Mouse (Mus musculus) limb, embryonic 11.5 days (tissue): ENCODE measurements around the gene Atp8a2. TPM values are rescaled to one million over a fixed set of nuclear protein-coding genes. Genes with fewer than 3 reads are reported as not detected.

Experiments
- ATAC-seq: fragments of 200-750 bp; cut with Nextera tagmentation; 2 replicates; pipeline ENCODE4 v1.8.0; 2017; ENCODE audit warnings: low read depth; ENCODE audit not compliant: insufficient number of reproducible peaks, low FRiP score, low TSS enrichment
- DNase-seq: peaks from one replicate; pipeline ENCODE4 v3.0.0-alpha.2; 2015; ENCODE audit warnings: low spot score
- H3K27ac ChIP-seq: fragments of 300-500 bp; sonication (generic); replicated peaks from 2 replicates; pipeline ENCODE4 v1.5.1; 2014; ENCODE audit warnings: low read depth, mild to moderate bottlenecking, low read length
- H3K27me3 ChIP-seq: fragments of 300-500 bp; sonication (generic); 2 replicates; pipeline ENCODE4 v1.6.1; 2014; ENCODE audit warnings: mild to moderate bottlenecking, low read length, mixed read lengths; ENCODE audit not compliant: control insufficient read depth, insufficient read depth
- H3K36me3 ChIP-seq: fragments of 300-500 bp; sonication (generic); 2 replicates; pipeline ENCODE4 v1.6.1; 2014; ENCODE audit warnings: mild to moderate bottlenecking, low read length, moderate library complexity, mixed read lengths; ENCODE audit not compliant: control insufficient read depth, insufficient read depth
- H3K4me1 ChIP-seq: fragments of 300-500 bp; sonication (generic); 2 replicates; pipeline ENCODE4 v1.6.1; 2014; ENCODE audit warnings: low read length, mixed read lengths; ENCODE audit not compliant: control insufficient read depth, insufficient read depth
- H3K4me2 ChIP-seq: fragments of 300-500 bp; sonication (generic); 2 replicates; pipeline ENCODE4 v1.6.1; 2014; ENCODE audit warnings: low read depth, mild to moderate bottlenecking, moderate library complexity; ENCODE audit not compliant: severe bottlenecking
- H3K4me3 ChIP-seq: fragments of 300-500 bp; sonication (generic); 2 replicates; pipeline ENCODE4 v1.5.1; 2014; ENCODE audit warnings: low read depth, low read length
- H3K9ac ChIP-seq: fragments of 300-500 bp; sonication (generic); 2 replicates; pipeline ENCODE4 v1.6.1; 2014; ENCODE audit warnings: mild to moderate bottlenecking, low read length
- H3K9me3 ChIP-seq: fragments of 300-500 bp; sonication (generic); 2 replicates; pipeline ENCODE4 v1.6.1; 2016; ENCODE audit warnings: low read length; ENCODE audit not compliant: control insufficient read depth
- WGBS: fragments of 180-500 bp; shearing (Covaris S2); extraction: QIAGEN DNeasy Blood & Tissue Kit; methylation state at CpG from one replicate; pipeline ENCODE4 v1.1.7; 2014; 5-methylcytosine and 5-hydroxymethylcytosine counted together
- polyA plus RNA-seq: library from polyadenylated mRNA; unstranded; fragments of >200 nt; fragmentation: Nextera tagmentation; extraction: Ambion mirVana; gene quantifications from 2 replicates; pipeline ENCODE4 v1.2.1, GENCODE M21; 2014

The Atp8a2 gene
- polyA plus RNA-seq, result 2.7 and 3.5 TPM in 2 replicates

- Histone ChIP-seq H3K36me3 (no peaks in the 10 kb centered on the region), H3K9ac (no peak within 1 kb of the TSS), H3K4me2 (no peak within 1 kb of the TSS), H3K4me3 (no peak within 1 kb of the TSS), H3K9me3 (no peaks in the 10 kb centered on the region), H3K27ac (no peak within 1 kb of the TSS), H3K27me3 (no peaks in the 10 kb centered on the region), H3K4me1 (no peaks in the 10 kb centered on the region)
- WGBS, result 81% methylated on average over 7 of the region's 7 CpGs
- DNase-seq, result no peak
- ATAC-seq, result no peak
Measured at GRCm38 (mm10) chr14:60196884-60197283, at the start of gene Atp8a2. Gene Atp8a2, minus strand, starts transcription at chr14:60197179.

GRCm38 (mm10) chr14:60238551-60238950, 41.6 kb upstream of the Atp8a2 start:
- H3K36me3 ChIP-seq, result peaks cover 11% of the 10 kb centered on the region
- 81% methylated on average over 3 of the region's 3 CpGs for whole genome bisulfite sequencing
- H3K4me2 ChIP-seq, result no peak overlapping the region
- no peak for DNase-seq
- no peak overlapping the region for H3K9ac ChIP-seq
- H3K9me3 ChIP-seq, result no peaks in the 10 kb centered on the region
- H3K27me3 ChIP-seq, result no peaks in the 10 kb centered on the region
- H3K4me3 ChIP-seq, result no peak overlapping the region
- no peaks in the 10 kb centered on the region for H3K4me1 ChIP-seq
- no peak for ATAC-seq
- H3K27ac ChIP-seq, result no peak overlapping the region

- no peak for ATAC-seq
- 95% methylated on average over 10 of the region's 10 CpGs for WGBS
Measured at GRCm38 (mm10) chr14:60219886-60220285, 22.9 kb upstream of the Atp8a2 start.

GRCm38 (mm10) chr14:60217616-60218015, 20.6 kb upstream of the Atp8a2 start:
- Histone ChIP-seq H3K4me1 (no peaks in the 10 kb centered on the region), H3K36me3 (peaks cover 4% of the 10 kb centered on the region; the same call in 1 of the 2 replicates), H3K4me3 (no peak overlapping the region), H3K27me3 (no peaks in the 10 kb centered on the region), H3K4me2 (no peak overlapping the region), H3K9ac (no peak overlapping the region), H3K27ac (no peak overlapping the region), H3K9me3 (no peaks in the 10 kb centered on the region)
- 98% methylated on average over 4 of the region's 4 CpGs for WGBS
- no peak for ATAC-seq
- DNase-seq, result no peak

More at GRCm38 (mm10) chr14:60219886-60220285, 22.9 kb upstream of the Atp8a2 start:
- no peak overlapping the region for H3K4me2 ChIP-seq
- no peak overlapping the region for H3K27ac ChIP-seq
- H3K9me3 ChIP-seq, result no peaks in the 10 kb centered on the region
- H3K27me3 ChIP-seq, result no peaks in the 10 kb centered on the region
- DNase-seq, result no peak
- H3K4me3 ChIP-seq, result no peak overlapping the region
- H3K4me1 ChIP-seq, result no peaks in the 10 kb centered on the region
- no peak overlapping the region for H3K9ac ChIP-seq
- peaks cover 4% of the 10 kb centered on the region; the same call in 1 of the 2 replicates for H3K36me3 ChIP-seq

- Histone ChIP-seq H3K9me3 (no peaks in the 10 kb centered on the region), H3K4me1 (no peaks in the 10 kb centered on the region), H3K36me3 (peaks cover 4% of the 10 kb centered on the region; the same call in 1 of the 2 replicates), H3K9ac (no peak overlapping the region), H3K27ac (no peak overlapping the region), H3K4me3 (no peak overlapping the region), H3K27me3 (no peaks in the 10 kb centered on the region), H3K4me2 (no peak overlapping the region)
- ATAC-seq (no peak), DNase-seq (no peak)
- WGBS, result 90% methylated on average over 1 of the region's 1 CpGs
Measured at GRCm38 (mm10) chr14:60216125-60216524, 19.1 kb upstream of the Atp8a2 start.

GRCm38 (mm10) chr14:60215000-60215399, 18.0 kb upstream of the Atp8a2 start:
- Histone ChIP-seq H3K27me3 (no peaks in the 10 kb centered on the region), H3K4me3 (no peak overlapping the region)

GRCm38 (mm10) chr14:60214040-60214439, 17.1 kb upstream of the Atp8a2 start:
- no peak overlapping the region for H3K4me3 ChIP-seq
- ATAC-seq, result no peak
- 51% methylated on average over 1 of the region's 1 CpGs for WGBS

More at GRCm38 (mm10) chr14:60215000-60215399, 18.0 kb upstream of the Atp8a2 start:
- ATAC-seq (no peak), DNase-seq (no peak)
- 87% methylated on average over 3 of the region's 3 CpGs for WGBS
- H3K4me2 ChIP-seq, result no peak overlapping the region
- no peaks in the 10 kb centered on the region for H3K4me1 ChIP-seq
- H3K27ac ChIP-seq, result no peak overlapping the region
- no peaks in the 10 kb centered on the region for H3K9me3 ChIP-seq
- no peak overlapping the region for H3K9ac ChIP-seq
- H3K36me3 ChIP-seq, result peaks cover 4% of the 10 kb centered on the region; the same call in 1 of the 2 replicates

GRCm38 (mm10) chr14:60209166-60209565, 12.2 kb upstream of the Atp8a2 start:
- Histone ChIP-seq H3K36me3 (no peaks in the 10 kb centered on the region), H3K27me3 (no peaks in the 10 kb centered on the region), H3K4me3 (no peak overlapping the region), H3K4me2 (no peak overlapping the region), H3K4me1 (no peaks in the 10 kb centered on the region), H3K9me3 (no peaks in the 10 kb centered on the region), H3K27ac (no peak overlapping the region), H3K9ac (no peak overlapping the region)
- DNase-seq (no peak), ATAC-seq (no peak)
- 92% methylated on average over 7 of the region's 7 CpGs for WGBS

More at GRCm38 (mm10) chr14:60214040-60214439, 17.1 kb upstream of the Atp8a2 start:
- Histone ChIP-seq H3K9ac (no peak overlapping the region), H3K36me3 (peaks cover 2% of the 10 kb centered on the region; the same call in 1 of the 2 replicates), H3K4me1 (no peaks in the 10 kb centered on the region), H3K4me2 (no peak overlapping the region), H3K27ac (no peak overlapping the region), H3K27me3 (no peaks in the 10 kb centered on the region), H3K9me3 (no peaks in the 10 kb centered on the region)
- DNase-seq, result no peak

- Histone ChIP-seq H3K9me3 (no peaks in the 10 kb centered on the region), H3K27me3 (no peaks in the 10 kb centered on the region), H3K4me1 (no peaks in the 10 kb centered on the region), H3K27ac (no peak overlapping the region), H3K4me3 (no peak overlapping the region), H3K36me3 (no peaks in the 10 kb centered on the region), H3K9ac (no peak overlapping the region), H3K4me2 (no peak overlapping the region)
- ATAC-seq (no peak), DNase-seq (no peak)
- WGBS, result 94% methylated on average over 6 of the region's 6 CpGs
Measured at GRCm38 (mm10) chr14:60204993-60205392, 8.0 kb upstream of the Atp8a2 start.
